Mouse (Mus musculus) liver, embryonic 13.5 days (tissue): Measurements from ENCODE around the gene Tgif2lx2. TPM values are rescaled to one million over a fixed set of nuclear protein-coding genes. Genes with fewer than 3 reads are reported as not detected.
"Not testable (repeated sequence)": the region's sequence is repeated elsewhere in the genome, so short reads cannot be mapped to it uniquely, and the experiment has no call there.

Experiments
- ATAC-seq: fragments of 200-750 bp; cut with Nextera tagmentation; 2 replicates; pipeline ENCODE4 v1.8.0; 2017; ENCODE audit warnings: low read depth, mild to moderate bottlenecking, moderate number of reproducible peaks, moderate library complexity
- DNase-seq: peaks from one replicate; pipeline ENCODE4 v3.0.0; 2022
- H3K27ac ChIP-seq: fragments of 300-500 bp; sonication (generic); 2 replicates; pipeline ENCODE4 v1.5.1; 2015; ENCODE audit warnings: moderate library complexity, mild to moderate bottlenecking, inconsistent platforms
- H3K27me3 ChIP-seq: fragments of 300-500 bp; sonication (generic); 2 replicates; pipeline ENCODE4 v1.6.1; 2015; ENCODE audit warnings: mild to moderate bottlenecking, inconsistent platforms
- H3K36me3 ChIP-seq: fragments of 300-500 bp; sonication (generic); 2 replicates; pipeline ENCODE4 v1.6.1; 2015; ENCODE audit warnings: mild to moderate bottlenecking, inconsistent platforms
- H3K4me1 ChIP-seq: fragments of 300-500 bp; sonication (generic); replicated peaks from 2 replicates; pipeline ENCODE4 v1.6.1; 2015; ENCODE audit warnings: inconsistent platforms
- H3K4me2 ChIP-seq: fragments of 300-500 bp; sonication (generic); 2 replicates; pipeline ENCODE4 v1.6.1; 2015; ENCODE audit warnings: inconsistent platforms, mild to moderate bottlenecking, moderate library complexity
- H3K4me3 ChIP-seq: fragments of 300-500 bp; sonication (generic); replicated peaks from 2 replicates; pipeline ENCODE4 v1.5.1; 2015; ENCODE audit warnings: mild to moderate bottlenecking, inconsistent platforms
- H3K9ac ChIP-seq: fragments of 300-500 bp; sonication (generic); 2 replicates; pipeline ENCODE4 v1.6.1; 2015; ENCODE audit warnings: mild to moderate bottlenecking, inconsistent platforms
- H3K9me3 ChIP-seq: fragments of 300-500 bp; sonication (generic); replicated peaks from 2 replicates; pipeline ENCODE4 v1.6.1; 2016; ENCODE audit warnings: inconsistent platforms
- WGBS: fragments of 180-500 bp; shearing (Covaris S2); methylation state at CpG from one replicate; pipeline ENCODE4 v1.1.7; 2015; ENCODE audit not compliant: insufficient replicate concordance; 5-methylcytosine and 5-hydroxymethylcytosine counted together
- polyA plus RNA-seq: library from polyadenylated mRNA; unstranded; fragments of >200 nt; fragmentation: Nextera tagmentation; extraction: Ambion mirVana; gene quantifications from 2 replicates; pipeline ENCODE4 v1.2.1, GENCODE M21; 2015

The Tgif2lx2 gene
- polyA plus RNA-seq: not detected in 2 replicates

- H3K27ac ChIP-seq, DNase-seq, H3K4me2 ChIP-seq, H3K27me3 ChIP-seq, H3K4me3 ChIP-seq, H3K36me3 ChIP-seq, ATAC-seq, H3K9ac ChIP-seq, H3K4me1 ChIP-seq, H3K9me3 ChIP-seq: not testable (repeated sequence)
- WGBS: no CpG with 5 or more reads among the region's 5 CpGs
Observed at GRCm38 (mm10) chrX:118426927-118427326, at the start of gene Tgif2lx2. Gene Tgif2lx2, plus strand, starts transcription at chrX:118427227.

Other genes starting within 250 kb of the Tgif2lx2 start
- gene Tgif2lx1, start 53.5 kb downstream of the Tgif2lx2 start, polyA plus RNA-seq: not detected in 2 replicates